ENCODE assay signal across 22 mouse cellular contexts in the genomic region with DNA sequence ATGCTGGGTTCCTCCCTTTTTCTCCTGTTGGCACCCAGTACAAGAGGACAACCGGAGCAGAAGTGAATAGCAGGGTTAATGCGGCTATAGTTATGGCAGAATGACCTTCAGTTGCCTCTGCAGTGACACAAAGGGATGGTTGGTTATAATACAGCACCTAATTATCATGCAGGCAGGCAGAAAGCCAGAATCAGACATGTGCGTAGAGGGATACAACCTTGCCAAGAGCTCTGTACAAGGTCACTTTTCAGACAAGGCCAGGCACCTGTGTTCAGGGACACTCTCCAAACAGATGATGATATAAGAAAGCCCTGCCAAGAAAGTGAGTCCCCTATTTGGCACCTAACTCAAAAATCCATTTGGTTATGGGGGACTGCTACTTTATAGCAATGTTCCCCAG.
A peak's percentile ranks its signal among the peaks of the same experiment; 100 is the strongest.
DNase-seq lines count a peak whose midpoint lies in the region; ATAC-seq and TF ChIP-seq lines count a peak whose summit lies in the region.
"Had no signal": no experiment of that assay in that cellular context is flagged by ENCODE, and none has a peak within 500 bp of the region (broad histone marks: within the 10 kb centered on the region; RNA-seq: fewer than 3 reads in every experiment).

No protein-coding gene starts in this region.

- no peak overlapping the region for H3K4me3 ChIP-seq in hindbrain, postnatal 0 days (ENCODE audit: low read length)
- no peak overlapping the region for H3K4me3 ChIP-seq in hindbrain, embryonic 12.5 days
- H3K4me3 ChIP-seq: forebrain, embryonic 10.5 days; limb, embryonic 12.5 days; liver, embryonic 12.5 days; neural tube, embryonic 12.5 days had no signal

- no peaks in the 10 kb centered on the region for H3K4me1 ChIP-seq in hindbrain, postnatal 0 days (ENCODE audit: insufficient read depth, low read length)
- no peaks in the 10 kb centered on the region for H3K4me1 ChIP-seq in hindbrain, embryonic 12.5 days
- H3K4me1 ChIP-seq: forebrain, embryonic 10.5 days; limb, embryonic 12.5 days; liver, embryonic 12.5 days; neural tube, embryonic 12.5 days had no signal

- WGBS in hindbrain, postnatal 0 days, result 72% methylated on average over 3 of the region's 3 CpGs
- 84% methylated on average over 3 of the region's 3 CpGs for WGBS in hindbrain, embryonic 12.5 days

- no peaks in the 10 kb centered on the region for H3K36me3 ChIP-seq in hindbrain, postnatal 0 days (ENCODE audit: insufficient read depth, low read length)
- no peaks in the 10 kb centered on the region for H3K36me3 ChIP-seq in hindbrain, embryonic 12.5 days
- H3K36me3 ChIP-seq: forebrain, embryonic 10.5 days; limb, embryonic 12.5 days; liver, embryonic 12.5 days; neural tube, embryonic 12.5 days had no signal

- peak; percentile 49; the same call in 1 of the 2 replicates for ATAC-seq in hindbrain, postnatal 0 days
- no peak for ATAC-seq in hindbrain, embryonic 12.5 days (ENCODE audit: low FRiP score)
- ATAC-seq in inflammation-experienced regulatory T-cells, adult 6 months, result no peak
- ATAC-seq: forebrain, embryonic 16.5 days; liver, embryonic 12.5 days; Patski had no signal

- H3K27me3 ChIP-seq in hindbrain, postnatal 0 days (ENCODE audit: insufficient read depth, low read length), result no peaks in the 10 kb centered on the region
- no peaks in the 10 kb centered on the region for H3K27me3 ChIP-seq in hindbrain, embryonic 12.5 days
- H3K27me3 ChIP-seq: limb, embryonic 12.5 days; liver, embryonic 12.5 days; neural tube, embryonic 12.5 days; Patski had no signal

- H3K9ac ChIP-seq in hindbrain, postnatal 0 days (replicated peaks; ENCODE audit: low read length), result no peak overlapping the region
- no peak overlapping the region for H3K9ac ChIP-seq in hindbrain, embryonic 12.5 days
- H3K9ac ChIP-seq: limb, embryonic 12.5 days; liver, embryonic 12.5 days; neural tube, embryonic 12.5 days had no signal

- no peak overlapping the region for H3K4me2 ChIP-seq in hindbrain, postnatal 0 days (ENCODE audit: low read depth, low read length)
- no peak overlapping the region for H3K4me2 ChIP-seq in hindbrain, embryonic 12.5 days (replicated peaks)
- H3K4me2 ChIP-seq: limb, embryonic 12.5 days; liver, embryonic 12.5 days; midbrain, embryonic 11.5 days; neural tube, embryonic 12.5 days had no signal

- DNase-seq in cerebellum, postnatal 10 days, result peak; percentile 57 to 60
- DNase-seq in cerebellum, postnatal 25 days, result no peak
- peak; percentile 46 for DNase-seq in hindbrain, postnatal 0 days (ENCODE audit: low spot score)
- DNase-seq in adrenal gland, postnatal 10 days, result peak; percentile 43
- peak; percentile 1 for DNase-seq in brain, adult 2 months (ENCODE audit: low read depth, low spot score)
- DNase-seq in layer of hippocampus, adult 9-10 months (ENCODE audit: low spot score), result no peak
- DNase-seq: cerebellum, adult 9-10 months; gastrocnemius, postnatal 14 days; heart, adult 18-20 months; kidney, adult 18-20 months; lung, adult 18-20 months; lung, postnatal 10 days had no signal

- TF ChIP-seq CTCF in hindbrain, postnatal 0 days (IDR thresholded peaks at IDR 0.05; ENCODE audit: low read depth), result no peak

- no peaks in the 10 kb centered on the region for H3K9me3 ChIP-seq in hindbrain, postnatal 0 days (ENCODE audit: low read length)
- H3K9me3 ChIP-seq in hindbrain, embryonic 12.5 days (replicated peaks), result no peaks in the 10 kb centered on the region
- H3K9me3 ChIP-seq: forebrain, embryonic 10.5 days; limb, embryonic 12.5 days; liver, embryonic 12.5 days; neural tube, embryonic 12.5 days had no signal

- no peak overlapping the region for H3K27ac ChIP-seq in hindbrain, postnatal 0 days
- no peak overlapping the region for H3K27ac ChIP-seq in hindbrain, embryonic 12.5 days
- H3K27ac ChIP-seq: forebrain, embryonic 10.5 days; limb, embryonic 12.5 days; liver, embryonic 12.5 days; neural tube, embryonic 12.5 days; stomach, postnatal 0 days had no signal

Comparison
In these comparisons a context has a peak if more than half of its experiments do, and no peak if none do; other contexts are left out.
1. DNase-seq: peak in cerebellum, postnatal 10 days (2 of 2), hindbrain, postnatal 0 days (single experiment), adrenal gland, postnatal 10 days (single experiment) and brain, adult 2 months (single experiment); none in cerebellum, postnatal 25 days (0 of 2) and layer of hippocampus, adult 9-10 months (single experiment).